ENCODE assay signal across 14 mouse cellular contexts in the genomic region with DNA sequence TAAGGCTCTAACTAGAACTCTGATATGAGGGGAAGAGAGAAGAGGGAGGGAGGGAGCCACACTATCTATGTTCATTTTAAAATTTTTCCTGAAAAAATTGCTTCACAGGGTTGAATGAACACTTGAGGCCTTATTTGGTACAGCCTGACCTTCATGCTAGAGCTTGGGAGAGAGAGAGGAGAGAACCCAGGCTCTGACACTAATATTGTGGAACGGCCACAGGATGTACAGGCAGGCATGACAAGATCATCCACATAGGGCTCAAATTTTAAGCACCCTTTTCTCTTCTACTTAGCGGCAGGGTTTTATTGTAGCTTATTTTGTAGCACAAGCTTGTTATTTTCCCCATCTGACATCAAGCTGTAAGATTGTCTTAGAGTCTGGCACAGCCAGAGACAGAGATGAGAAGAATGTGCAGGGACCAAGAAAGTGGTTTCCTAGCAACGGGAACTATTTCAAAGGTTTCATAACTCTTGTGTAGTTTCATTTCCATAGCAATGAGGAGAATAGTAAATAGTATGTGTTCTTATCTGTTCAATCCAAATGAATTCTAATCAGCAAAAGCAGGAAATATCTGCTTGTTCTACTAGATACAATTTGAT.
A peak's percentile ranks its signal among the peaks of the same experiment; 100 is the strongest.
DNase-seq lines count a peak whose midpoint lies in the region; ATAC-seq lines count a peak whose summit lies in the region.
"Had no signal": no experiment of that assay in that cellular context is flagged by ENCODE, and none has a peak within 500 bp of the region (broad histone marks: within the 10 kb centered on the region; RNA-seq: fewer than 3 reads in every experiment).

No protein-coding gene starts in this region.

- peak; percentile 67 for ATAC-seq in forebrain, embryonic 11.5 days (replicated peaks; ENCODE audit: low FRiP score)
- peak; percentile 69 for ATAC-seq in hindbrain, embryonic 16.5 days

- H3K4me1 ChIP-seq in forebrain, embryonic 11.5 days (replicated peaks; ENCODE audit: control insufficient read depth, insufficient read depth, low read length) = no peaks in the 10 kb centered on the region; the same call in 1 of the 2 replicates
- peaks cover 21% of the 10 kb centered on the region for H3K4me1 ChIP-seq in forebrain, embryonic 10.5 days
- peaks cover 10% of the 10 kb centered on the region; the same call in 1 of the 2 replicates for H3K4me1 ChIP-seq in hindbrain, embryonic 16.5 days (ENCODE audit: control insufficient read depth, insufficient read depth, low read depth, low read length)
- H3K4me1 ChIP-seq: megakaryocyte, embryonic 14.5 days had no signal

- H3K4me3 ChIP-seq in forebrain, embryonic 11.5 days (ENCODE audit: low read depth, low read length) = no peak overlapping the region
- H3K4me3 ChIP-seq in forebrain, embryonic 10.5 days = no peak overlapping the region
- H3K4me3 ChIP-seq in hindbrain, embryonic 16.5 days (ENCODE audit: low read length) = no peak overlapping the region
- H3K4me3 ChIP-seq: limb, embryonic 15.5 days; megakaryocyte, embryonic 14.5 days had no signal

- no peak overlapping the region for H3K27ac ChIP-seq in forebrain, embryonic 11.5 days (ENCODE audit: low read depth, low read length)
- no peak overlapping the region for H3K27ac ChIP-seq in forebrain, embryonic 10.5 days
- 0 out of 2 replicates have a peak overlapping the region, but pooled peaks have one; percentile 12 for H3K27ac ChIP-seq in hindbrain, embryonic 16.5 days (ENCODE audit: low read depth, low read length)
- H3K27ac ChIP-seq: limb, embryonic 15.5 days had no signal

- no peak overlapping the region for H3K9ac ChIP-seq in forebrain, embryonic 11.5 days (ENCODE audit: low read length)
- H3K9ac ChIP-seq in hindbrain, embryonic 16.5 days (ENCODE audit: low read depth, low read length) = no peak overlapping the region
- H3K9ac ChIP-seq: limb, embryonic 15.5 days had no signal

- DNase-seq in forebrain, embryonic 11.5 days (ENCODE audit: low spot score) = no peak
- DNase-seq in forebrain, embryonic 10.5 days (ENCODE audit: extremely low spot score, low spot score) = no peak
- peak; percentile 24 for DNase-seq in lung, postnatal 25 days (ENCODE audit: low spot score)
- no peak for DNase-seq in lung, postnatal 14 days
- peak; percentile 92 for DNase-seq in telencephalon, adult 2 months (ENCODE audit: low read depth, low spot score)
- DNase-seq in adipocyte (ENCODE audit: low spot score) = no peak
- DNase-seq in cerebellum, adult 11 months = no peak
- DNase-seq: adrenal gland, adult 2 months; cerebellum, adult 8-10 months; heart, postnatal 14 days; kidney, postnatal 14 days had no signal

- H3K36me3 ChIP-seq in forebrain, embryonic 11.5 days (ENCODE audit: control insufficient read depth, insufficient read depth, low read length) = no peaks in the 10 kb centered on the region
- no peaks in the 10 kb centered on the region for H3K36me3 ChIP-seq in forebrain, embryonic 10.5 days (replicated peaks)
- H3K36me3 ChIP-seq in hindbrain, embryonic 16.5 days (ENCODE audit: control insufficient read depth, insufficient read depth, low read length) = no peaks in the 10 kb centered on the region
- H3K36me3 ChIP-seq: limb, embryonic 15.5 days had no signal

- H3K4me2 ChIP-seq in forebrain, embryonic 11.5 days (ENCODE audit: low read depth, low read length, severe bottlenecking) = no peak overlapping the region
- H3K4me2 ChIP-seq in hindbrain, embryonic 16.5 days (ENCODE audit: low read length) = no peak overlapping the region
- H3K4me2 ChIP-seq: limb, embryonic 15.5 days had no signal

- H3K27me3 ChIP-seq in forebrain, embryonic 11.5 days (ENCODE audit: control insufficient read depth, insufficient read depth, low read length) = no peaks in the 10 kb centered on the region
- H3K27me3 ChIP-seq in forebrain, embryonic 10.5 days (ENCODE audit: poor library complexity, severe bottlenecking) = no peaks in the 10 kb centered on the region
- no peaks in the 10 kb centered on the region for H3K27me3 ChIP-seq in hindbrain, embryonic 16.5 days (replicated peaks; ENCODE audit: control insufficient read depth, insufficient read depth, low read length)
- H3K27me3 ChIP-seq: limb, embryonic 15.5 days; megakaryocyte, embryonic 14.5 days had no signal

- no peaks in the 10 kb centered on the region for H3K9me3 ChIP-seq in forebrain, embryonic 11.5 days (ENCODE audit: control insufficient read depth, low read length)
- no peaks in the 10 kb centered on the region for H3K9me3 ChIP-seq in forebrain, embryonic 10.5 days
- H3K9me3 ChIP-seq in hindbrain, embryonic 16.5 days (ENCODE audit: control insufficient read depth, low read length) = no peaks in the 10 kb centered on the region
- H3K9me3 ChIP-seq: limb, embryonic 15.5 days had no signal

- WGBS in forebrain, embryonic 11.5 days = 58% methylated on average over 3 of the region's 3 CpGs
- 74% methylated on average over 3 of the region's 3 CpGs for WGBS in forebrain, embryonic 10.5 days
- 36% methylated on average over 3 of the region's 3 CpGs for WGBS in hindbrain, embryonic 16.5 days

Comparison
In these comparisons a context has a peak if more than half of its experiments do, and no peak if none do; other contexts are left out.
1. DNase-seq: peak in lung, postnatal 25 days (single experiment) and telencephalon, adult 2 months (single experiment); none in forebrain, embryonic 11.5 days (single experiment), forebrain, embryonic 10.5 days (single experiment), lung, postnatal 14 days (single experiment), adipocyte (single experiment) and cerebellum, adult 11 months (single experiment).